Mouse (Mus musculus) thymus, postnatal 10 days (tissue): ENCODE data around the gene Adprh.
"Not testable (repeated sequence)": the region's sequence is repeated elsewhere in the genome, so short reads cannot be mapped to it uniquely, and the experiment has no call there.

Source experiments
- DNase-seq, 2 experiments: peaks; one replicate each; pipeline ENCODE4 v3.0.0; 2021; ENCODE audit warnings: low spot score in 2 of 2

Adprh gene

DNA sequence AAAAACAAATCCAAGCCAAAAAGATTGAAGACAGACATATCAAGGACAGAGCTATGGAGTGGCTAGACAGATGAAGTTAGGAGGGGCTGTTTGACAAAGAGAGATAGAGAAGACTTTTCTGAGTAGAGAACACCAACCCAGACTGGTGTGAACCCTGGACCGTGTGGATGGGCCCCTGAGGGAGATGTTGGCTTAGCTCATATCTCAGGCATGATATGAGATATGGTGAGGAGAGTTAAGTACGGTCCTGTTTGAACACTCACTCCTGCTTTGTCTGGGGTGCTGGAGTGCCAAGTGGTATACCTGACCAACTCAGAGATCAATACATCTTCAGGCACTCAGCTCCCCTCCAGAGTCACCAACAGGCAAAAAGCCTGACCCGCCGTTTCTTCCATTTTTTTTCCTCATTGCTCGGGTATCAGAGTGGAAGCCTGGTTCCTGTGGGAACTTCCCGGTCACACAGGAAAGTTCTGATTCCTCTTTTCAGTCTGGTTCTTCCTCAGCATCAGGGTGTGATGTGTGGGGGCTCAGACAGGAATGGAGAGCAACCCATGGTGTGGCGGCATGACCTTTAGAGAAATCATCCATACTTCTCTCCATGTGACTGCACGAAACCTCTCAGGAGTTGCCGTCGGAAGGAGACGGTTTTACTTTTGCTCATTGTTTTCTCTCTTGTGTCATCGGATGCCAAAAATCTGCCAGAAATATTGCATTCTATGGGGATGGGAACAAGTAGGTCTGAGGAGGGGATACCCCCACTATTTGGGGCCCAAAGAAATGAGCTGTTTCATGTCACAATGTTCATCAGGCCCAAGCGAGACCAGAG lies 14.8 kb upstream of the Adprh start:
- DNase-seq = no peak

DNA sequence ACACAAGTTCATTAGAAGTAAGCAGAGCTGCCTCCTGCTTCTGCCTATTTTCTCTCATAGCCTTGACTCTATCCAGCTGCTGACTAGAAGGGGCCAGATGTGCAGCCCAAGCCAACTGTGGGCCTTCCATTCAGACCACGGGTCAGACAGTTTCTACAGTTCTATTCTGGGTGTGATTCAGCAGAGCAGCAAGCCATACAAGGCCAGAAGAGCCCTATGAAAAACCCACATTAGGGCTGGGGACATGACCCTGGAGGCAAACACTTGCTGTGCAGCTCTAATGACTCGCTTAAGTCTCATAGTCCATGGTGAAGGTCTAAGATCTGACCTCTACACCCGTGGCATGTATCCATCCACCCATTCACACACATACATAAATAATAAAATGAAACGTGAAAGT lies 13.6 kb upstream of the Adprh start:
- no peak for DNase-seq

- DNase-seq = no peak
Observed at GRCm38 (mm10) chr16:38463305-38463704, 10.8 kb upstream of the Adprh start.

GRCm38 (mm10) chr16:38462161-38462560 lies 9.7 kb upstream of the Adprh start:
- no peak for DNase-seq

GRCm38 (mm10) chr16:38461749-38462148 lies 9.2 kb upstream of the Adprh start:
- DNase-seq = no peak

DNA sequence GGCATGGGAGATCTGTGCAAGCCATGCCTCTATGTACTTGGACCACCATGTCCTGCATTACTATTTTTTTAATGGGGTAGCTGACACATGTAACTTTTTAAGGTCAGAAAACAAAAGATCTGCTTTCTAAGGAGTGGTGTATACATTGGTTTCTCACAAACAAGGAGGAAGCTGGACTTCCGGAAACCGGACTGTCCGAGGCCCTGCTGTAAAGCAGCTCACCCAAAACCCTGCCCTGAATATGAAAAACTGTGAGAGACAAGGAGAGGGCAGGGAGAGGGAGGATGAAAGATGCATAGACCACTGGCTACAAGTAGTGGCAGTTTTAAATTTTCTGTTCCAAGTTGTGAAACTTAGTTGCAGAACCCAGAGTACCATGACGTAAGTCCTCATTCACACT lies 7.5 kb upstream of the Adprh start:
- no peak for DNase-seq

GRCm38 (mm10) chr16:38458600-38459280 lies 6.2 kb upstream of the Adprh start:
- DNase-seq = no peak

DNA sequence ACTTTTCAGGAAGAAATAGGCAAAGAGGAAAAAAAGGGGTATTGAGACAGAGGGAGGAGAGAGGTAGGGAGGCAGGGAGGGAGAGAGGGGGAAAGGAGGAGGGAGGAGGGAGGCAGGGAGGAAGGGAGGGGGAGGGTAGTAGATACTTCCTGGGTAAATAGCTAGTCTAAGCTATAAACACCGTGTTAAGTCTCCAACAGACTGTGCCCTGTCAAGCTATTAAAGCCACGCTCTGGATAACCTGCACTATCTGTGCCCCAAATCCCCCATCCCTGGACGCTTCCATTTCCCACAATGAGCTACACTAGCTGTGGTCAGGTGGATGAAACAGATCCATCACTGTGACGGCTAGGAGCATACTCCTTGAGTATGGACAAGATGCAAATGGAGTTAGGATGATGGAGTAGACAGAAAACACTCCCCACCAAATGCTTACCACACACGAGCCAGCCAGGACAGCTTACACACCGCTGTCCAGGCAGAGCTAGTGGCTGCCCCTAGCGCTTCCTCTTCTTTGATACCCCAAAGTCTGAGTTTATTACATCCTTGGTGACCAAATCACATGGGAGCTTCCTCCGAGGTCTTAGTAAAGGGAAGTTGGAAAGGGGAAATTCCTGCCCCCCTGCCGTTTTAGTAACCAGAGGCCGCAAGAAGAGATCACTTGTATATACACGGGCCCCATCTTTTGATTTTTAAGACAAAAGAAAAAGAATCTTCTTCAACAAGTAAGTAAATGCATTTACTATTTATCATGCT lies 4.5 kb upstream of the Adprh start:
- no peak for DNase-seq

GRCm38 (mm10) chr16:38455511-38456418 lies 3.3 kb upstream of the Adprh start, which contains the start of gene Cd80:
TSS of gene Cd80 (plus strand) at chr16:38455561.
- DNase-seq = no peak

DNA sequence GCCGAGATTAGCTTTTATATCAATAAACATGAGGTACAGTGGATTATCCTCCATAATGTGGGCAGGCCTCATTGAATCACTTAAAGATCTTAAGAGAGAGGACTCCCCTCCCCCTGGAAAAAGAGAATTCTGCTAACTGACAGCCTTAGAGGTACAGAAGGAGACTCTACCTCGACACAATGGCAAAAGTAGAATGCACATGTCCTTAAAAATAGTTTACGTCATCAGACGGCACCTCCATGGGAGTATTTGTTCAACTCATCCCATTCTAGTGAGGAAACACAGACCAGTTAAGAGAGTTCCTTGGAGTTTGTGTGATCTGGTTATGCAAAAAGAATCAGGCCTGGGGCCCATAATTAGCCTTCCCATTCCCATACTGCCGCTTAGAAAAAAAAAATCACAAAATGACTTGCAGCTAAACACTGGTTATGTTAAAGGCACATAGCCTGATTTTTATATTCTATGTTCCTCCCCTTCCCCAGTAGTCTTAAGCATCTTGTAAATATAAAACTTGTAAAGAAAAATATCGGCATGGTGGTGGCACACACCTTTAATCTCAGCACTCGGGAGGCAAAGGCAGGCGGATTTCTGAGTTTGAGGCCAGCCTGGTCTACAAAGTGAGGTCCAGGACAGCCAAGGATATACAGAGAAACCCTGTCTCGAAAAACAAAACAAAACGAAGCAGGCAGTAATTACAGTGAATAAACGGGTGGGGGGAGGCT lies 2.2 kb upstream of the Adprh start:
- no peak for DNase-seq

GRCm38 (mm10) chr16:38453952-38454351 lies 1.4 kb upstream of the Adprh start:
- no peak for DNase-seq

DNA sequence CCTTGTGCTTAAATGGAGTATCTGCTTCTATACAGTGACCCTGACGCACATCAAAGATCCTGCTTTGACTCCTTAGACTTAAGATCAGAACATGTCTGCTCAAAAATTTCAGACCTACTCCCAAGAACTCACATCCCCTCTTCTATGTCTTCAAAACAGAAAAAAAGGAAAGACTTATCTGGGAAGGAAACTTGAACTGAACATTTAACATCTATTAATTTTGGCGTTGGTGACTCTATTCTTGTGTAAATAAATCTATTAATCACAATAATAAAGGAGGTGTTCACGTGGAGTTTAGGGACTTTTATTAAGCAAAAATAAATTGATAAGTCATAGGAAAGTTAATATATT lies 675 bp upstream of the Adprh start:
- no peak for DNase-seq

DNA sequence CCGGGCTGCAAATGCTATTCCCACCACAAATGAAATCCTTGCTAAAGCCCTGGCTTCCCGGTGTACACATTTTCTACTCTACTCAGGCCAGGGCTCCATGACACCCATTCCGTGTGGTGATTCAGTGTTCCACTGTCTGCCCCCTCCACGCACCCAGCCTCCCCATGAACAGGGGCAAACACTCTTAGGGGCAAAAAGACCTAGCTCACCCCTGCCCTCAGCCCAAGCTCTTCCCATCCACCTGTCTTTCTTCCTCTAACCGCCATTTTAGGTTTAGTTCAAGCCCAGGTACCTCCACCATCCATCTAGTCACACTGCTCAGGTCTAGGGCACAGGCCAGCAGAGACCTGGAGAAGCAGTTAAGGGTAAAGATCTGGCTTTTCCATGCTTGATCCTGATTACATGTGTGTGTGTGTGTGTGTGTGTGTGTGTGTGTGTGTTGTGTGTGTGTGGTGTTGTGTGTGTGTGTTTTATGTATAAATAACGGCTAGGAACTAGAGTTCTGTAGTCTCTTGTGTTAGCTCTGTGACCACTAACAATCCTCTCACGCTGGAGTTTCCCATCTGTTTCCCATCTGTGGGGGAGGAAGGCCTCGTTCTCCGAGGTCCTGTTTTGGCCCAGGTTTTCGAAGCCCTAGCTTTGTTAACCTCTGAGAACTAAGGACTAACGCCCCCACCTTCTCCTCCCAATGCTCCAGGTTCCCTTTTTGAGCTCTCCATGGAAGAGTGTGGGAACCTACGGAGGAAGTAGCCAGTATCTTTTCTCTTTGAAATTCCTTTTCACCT lies 890 bp downstream of the Adprh start:
- no peak for DNase-seq

- DNase-seq = no peak
Observed at GRCm38 (mm10) chr16:38450707-38451106, 1.8 kb downstream of the Adprh start.

- DNase-seq = no peak
Observed at GRCm38 (mm10) chr16:38448458-38448857, 4.0 kb downstream of the Adprh start.

GRCm38 (mm10) chr16:38447366-38447765 lies 5.1 kb downstream of the Adprh start:
- no peak for DNase-seq

DNA sequence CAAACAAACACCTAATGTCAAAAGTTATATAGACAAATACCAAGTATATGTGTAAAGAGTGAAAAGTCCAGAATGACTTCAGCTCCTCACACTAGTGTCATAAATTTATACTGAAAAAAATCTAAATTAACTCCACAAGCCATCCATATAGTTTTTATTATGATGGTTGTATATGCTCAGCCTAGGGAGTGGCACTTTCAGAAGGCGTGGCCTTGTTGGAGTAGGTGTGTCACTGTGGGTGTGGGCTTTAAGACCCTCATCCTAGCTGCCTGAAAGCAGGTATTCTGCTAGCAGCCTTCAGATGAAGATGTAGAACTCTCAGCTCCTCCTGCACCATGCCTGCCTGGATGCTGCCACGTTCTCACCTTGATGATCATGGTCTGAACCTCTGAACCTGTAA lies 6.4 kb downstream of the Adprh start:
- DNase-seq = not testable (repeated sequence)

DNA sequence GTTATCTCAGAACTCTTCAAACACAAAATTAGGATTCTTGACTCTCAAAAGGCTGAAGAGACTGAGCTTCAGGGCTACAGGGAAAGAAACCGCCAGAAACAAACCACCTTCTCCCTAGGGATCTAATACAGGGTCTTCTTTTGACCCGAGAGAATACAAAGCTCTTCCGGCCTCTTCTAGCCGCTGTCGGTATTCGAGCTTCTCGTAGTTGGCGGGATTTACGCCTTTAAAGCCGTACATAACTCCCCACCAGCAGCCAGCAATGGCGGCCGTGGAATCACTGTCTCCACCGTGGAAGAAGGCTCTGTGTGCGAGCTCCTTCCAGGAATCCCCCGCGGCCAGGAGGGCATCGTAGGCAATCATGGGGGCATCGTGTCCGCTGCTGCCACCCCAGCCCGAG lies 6.9 kb downstream of the Adprh start:
- DNase-seq = no peak

- no peak for DNase-seq
Observed at GRCm38 (mm10) chr16:38445046-38445445, 7.5 kb downstream of the Adprh start.
